Mouse (Mus musculus) right cerebral cortex, postnatal 25 days (tissue): ENCODE results near the gene Pex1.
"Not testable (repeated sequence)": the region's sequence is repeated elsewhere in the genome, so short reads cannot be mapped to it uniquely, and the experiment has no call there.

Experiments used
- DNase-seq: peaks from one replicate; pipeline ENCODE4 v3.0.0; 2022

Pex1 gene

DNA sequence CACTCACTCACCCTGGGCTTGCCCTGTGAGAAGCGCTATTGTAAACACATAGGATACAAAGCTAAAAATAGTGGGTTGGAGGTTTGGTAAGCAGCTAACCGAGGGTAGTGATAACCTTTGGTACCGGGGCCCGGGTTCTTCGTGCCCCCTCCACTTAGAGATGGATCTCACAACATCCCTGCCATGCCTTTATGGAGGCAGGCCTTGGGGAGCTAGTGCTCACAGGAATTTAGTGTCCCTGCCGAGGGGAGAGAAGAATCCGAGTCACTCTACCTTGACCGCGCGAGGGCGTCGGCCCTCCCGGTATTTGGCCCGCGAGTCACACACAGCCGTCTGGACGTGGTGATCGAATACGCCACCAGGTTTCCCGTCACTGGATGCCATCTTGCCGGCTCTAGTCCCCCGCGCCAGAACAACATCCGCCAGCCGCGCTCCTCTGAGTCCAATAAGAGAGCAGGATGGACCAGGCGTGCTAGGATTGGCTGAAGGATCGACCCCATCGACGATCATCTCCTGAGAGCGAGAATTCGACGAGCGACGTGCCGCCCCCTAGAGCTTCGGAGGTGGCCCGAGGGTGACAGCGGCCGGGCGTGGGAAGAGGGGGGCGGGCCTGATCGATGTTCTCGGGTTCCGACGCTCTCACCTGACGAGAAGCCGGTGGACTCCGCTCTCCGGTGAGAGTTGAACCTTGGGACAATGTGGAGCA, at the start of gene Pex1:
Gene Pex1 (plus strand): TSS at position 374 of the 706 bp plus-strand sequence.
- DNase-seq: peak; percentile 93

DNA sequence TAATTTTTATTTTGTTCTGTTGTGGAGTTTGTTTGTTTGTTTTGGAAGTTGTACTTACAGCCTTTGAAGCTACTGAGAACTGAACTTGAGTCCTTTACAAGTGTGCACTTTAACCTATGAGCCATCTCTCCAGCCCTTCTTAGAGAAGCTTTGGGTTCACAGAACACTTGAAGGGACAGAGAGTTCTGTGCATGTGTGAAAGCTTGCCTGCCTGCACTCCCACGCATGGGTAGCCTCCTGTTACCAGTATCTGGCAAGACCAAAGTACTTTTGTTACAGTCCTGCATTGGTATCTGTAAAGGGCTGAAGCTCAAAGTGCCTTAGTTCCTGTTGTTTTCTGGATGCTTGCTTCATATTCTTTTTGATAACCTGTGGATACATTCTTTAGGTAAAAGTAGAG, 49.6 kb upstream of the Pex1 start:
- DNase-seq: no peak

DNA sequence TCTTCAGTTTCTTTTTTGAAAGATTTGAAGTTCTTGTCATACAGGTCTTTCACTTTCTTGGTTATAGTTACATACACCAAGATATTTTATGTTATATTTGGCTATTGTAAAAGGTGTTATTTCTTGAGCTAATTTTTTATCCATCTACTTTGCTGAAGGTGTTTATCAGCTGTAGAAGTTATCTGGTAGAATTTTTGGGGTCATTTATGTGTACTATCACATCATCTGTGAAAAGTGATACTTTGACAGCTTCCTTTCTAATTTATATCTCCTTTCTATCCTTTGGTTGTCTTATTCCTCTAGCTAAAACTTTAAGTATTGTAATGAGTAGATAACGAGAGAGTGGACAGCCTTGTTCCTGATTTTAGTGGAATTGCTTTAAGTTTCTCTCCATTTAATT, 44.4 kb upstream of the Pex1 start:
- no peak for DNase-seq

DNA sequence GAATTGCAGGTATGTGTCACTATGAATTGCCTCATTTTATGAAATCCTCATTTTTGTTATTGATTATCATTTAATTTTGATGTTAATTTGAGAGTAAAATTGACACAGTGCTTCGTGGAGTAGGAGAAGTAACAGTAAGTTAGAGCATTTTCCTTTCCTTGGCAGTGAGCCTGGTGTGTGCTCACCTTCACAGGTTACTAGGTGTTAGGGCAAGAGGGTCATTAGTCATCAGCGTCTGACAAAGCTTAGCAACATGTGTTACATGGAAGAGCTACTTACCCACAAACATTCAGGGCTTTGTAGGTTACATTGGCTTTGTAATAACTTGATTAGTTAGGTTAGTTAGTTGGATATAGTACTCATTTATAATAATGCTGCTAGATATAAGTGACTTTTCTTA, 41.7 kb upstream of the Pex1 start:
- DNase-seq: no peak

DNA sequence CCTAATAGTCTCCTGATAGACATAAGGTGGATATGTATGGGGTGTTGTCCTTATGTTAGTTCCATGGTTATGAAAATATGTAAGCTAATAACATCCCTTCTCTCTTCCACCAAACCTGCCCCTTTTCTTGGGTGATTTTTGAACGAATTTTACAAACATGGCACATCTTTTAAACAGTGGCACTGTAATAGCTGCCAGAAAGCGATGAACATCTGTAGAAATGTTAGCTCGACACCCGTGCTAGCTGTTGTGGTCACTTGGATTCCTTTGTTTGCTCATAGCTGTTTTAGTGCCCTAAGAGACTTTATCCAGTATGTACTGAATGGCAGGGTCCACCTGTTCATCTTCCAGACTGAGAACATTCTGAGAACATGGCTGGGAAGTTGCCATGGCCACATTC, 24.6 kb upstream of the Pex1 start, which contains the start of gene 1700109H08Rik:
Gene 1700109H08Rik (plus strand): TSS at position 301 of the 400 bp plus-strand sequence.
- DNase-seq: no peak

DNA sequence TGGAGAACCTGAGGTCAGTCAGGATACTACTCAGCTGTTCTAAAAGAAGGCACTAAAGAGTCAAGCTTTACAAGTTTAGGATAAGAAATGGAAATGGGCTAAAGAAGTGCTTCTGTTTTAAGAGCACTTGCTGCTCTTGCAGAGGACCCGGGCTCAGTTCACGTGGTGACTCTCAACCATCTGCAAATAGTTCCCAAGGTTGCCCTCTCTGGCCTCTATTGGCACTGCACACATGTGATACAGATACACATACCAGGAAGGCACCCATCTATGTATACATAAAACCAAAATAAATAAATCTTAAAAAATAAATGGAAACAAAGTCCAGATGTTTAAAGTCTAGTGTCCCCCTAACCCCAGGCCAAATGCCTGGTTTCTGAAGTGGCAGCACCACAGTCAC, 21.0 kb upstream of the Pex1 start:
- DNase-seq: no peak

DNA sequence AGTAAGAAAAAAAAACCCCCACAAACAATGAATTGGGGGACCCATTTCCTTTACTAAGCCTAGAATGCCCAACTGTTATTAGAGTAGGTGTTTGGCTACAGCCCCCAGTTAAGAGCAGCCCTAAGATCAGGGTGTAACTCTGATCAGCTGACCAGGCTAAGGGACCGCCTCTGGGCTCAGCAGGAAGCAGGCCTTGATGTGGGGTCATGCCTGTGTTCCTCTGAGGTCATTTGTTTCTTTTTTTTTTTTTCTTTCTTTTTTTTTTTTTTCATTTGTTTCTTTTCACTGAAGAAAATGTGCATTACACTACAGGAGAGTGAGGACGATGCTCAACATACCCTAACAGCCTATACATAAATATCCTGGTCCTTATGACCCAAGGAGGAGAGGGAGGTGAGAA, 17.9 kb upstream of the Pex1 start:
- no peak for DNase-seq

DNA sequence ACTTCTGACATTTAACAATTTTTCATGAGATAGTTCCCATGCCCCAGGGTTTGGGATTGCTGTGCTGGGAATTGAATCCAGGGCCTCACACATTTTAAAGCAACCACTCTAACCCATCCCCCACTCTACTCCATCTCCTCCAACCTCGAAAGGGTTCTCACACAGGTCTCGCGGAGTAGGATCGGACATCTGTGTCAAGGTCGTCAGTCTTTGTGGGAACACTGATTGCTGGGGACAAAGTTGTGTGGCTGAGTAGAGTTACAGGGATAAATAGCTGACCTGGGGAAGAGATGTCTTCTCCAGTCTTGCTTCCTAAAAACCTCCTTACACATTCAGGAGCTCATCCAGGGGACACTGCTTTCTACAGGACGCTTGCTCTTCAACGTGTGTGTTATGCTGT, 16.8 kb upstream of the Pex1 start:
- no peak for DNase-seq

DNA sequence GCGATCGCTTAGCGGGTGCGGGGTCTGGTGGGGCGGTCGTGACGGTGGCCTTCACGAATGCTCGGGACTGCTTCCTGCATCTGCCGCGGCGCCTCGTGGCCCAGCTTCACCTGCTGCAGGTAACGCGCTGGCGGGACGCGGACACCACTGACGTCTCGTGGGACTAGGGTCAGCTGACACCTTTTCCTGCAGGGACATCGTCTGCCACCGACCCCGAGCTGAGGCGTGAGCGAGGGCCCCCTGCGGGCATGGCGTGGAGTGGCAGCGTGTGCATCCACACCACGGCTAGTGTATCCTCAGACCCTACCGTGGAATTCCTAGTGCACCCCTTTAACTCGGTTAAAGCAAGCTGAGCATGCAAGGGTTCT, 517 bp downstream of the Pex1 start, which contains the start of gene Rbm48:
Gene Rbm48 (minus strand): TSS at position 187 of the 368 bp plus-strand sequence.
- peak; percentile 84 for DNase-seq

DNA sequence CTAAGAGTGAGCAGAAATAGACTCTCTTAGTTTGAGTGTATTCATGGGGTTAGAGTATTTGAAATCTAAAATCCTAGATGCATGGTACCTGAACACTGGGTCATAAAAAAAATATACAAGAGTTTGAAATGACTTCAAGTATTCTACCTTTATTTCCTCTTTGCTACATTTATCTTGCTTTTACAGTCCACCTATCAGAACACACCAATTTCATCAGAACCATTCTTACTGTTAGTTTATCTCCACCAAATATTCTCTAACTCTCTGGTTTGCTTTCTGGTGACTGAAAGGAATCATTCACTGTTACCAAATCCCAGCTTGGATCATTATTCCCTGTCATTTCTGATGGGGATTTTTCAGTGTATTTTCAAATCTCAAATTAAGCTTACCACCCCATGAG, 1.3 kb downstream of the Pex1 start:
- DNase-seq: no peak

DNA sequence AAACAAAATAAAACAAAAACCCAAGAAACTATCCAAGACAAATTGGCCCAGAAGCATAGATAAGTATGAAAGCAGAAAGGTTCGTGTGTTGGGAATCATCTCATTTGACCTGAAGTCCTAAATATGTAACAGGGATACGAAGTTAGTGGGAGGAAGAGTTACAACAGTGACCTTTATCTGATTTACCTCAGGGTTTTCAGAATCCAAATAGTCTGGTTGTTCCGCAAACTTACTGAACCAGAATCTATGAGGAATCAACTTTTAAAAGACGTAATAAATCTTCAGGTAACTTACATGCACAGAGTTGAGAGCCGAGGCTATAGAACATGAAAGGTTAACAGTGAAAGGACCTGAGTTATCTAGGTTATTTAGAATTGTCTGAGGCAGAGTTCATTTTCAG, 2.9 kb downstream of the Pex1 start:
- DNase-seq: no peak

DNA sequence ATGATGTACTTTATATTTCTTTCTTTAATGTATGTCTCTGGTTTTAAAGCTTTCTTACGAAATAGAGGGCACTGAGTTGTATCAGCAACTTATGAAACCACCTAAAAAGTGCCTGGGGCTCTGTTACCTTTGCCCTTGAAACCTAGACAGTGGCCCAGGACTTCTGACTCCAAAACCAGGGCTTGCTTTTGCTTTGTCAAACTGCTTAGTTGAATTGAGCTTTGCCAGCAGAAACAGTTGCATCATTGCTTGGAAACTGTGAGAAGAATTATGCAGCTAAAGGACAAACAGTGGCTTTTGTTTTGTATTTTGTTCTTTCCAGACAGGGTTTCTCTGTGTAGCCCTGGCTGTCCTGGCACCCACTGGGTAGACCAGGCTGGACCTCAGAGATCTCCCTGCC, 4.4 kb downstream of the Pex1 start:
- DNase-seq: no peak

DNA sequence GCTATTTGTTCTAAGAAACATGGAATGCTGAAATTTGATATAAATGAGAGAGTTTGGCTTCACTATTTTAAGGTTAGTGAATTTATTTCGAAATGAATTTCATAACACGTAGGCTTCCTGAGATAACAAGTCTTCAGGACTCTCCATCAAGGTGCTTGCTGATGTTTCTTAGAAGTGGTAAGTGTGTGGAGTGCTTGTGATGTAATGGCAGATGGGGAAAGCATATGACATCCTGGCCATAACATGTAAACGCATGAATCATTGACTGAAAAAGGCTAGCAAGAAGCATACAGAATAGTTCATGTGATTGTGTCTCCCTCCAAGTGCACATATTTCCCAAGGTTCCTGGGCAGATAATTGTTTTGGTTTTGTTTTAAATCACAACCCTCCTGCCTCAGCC, 4.9 kb downstream of the Pex1 start:
- no peak for DNase-seq

DNA sequence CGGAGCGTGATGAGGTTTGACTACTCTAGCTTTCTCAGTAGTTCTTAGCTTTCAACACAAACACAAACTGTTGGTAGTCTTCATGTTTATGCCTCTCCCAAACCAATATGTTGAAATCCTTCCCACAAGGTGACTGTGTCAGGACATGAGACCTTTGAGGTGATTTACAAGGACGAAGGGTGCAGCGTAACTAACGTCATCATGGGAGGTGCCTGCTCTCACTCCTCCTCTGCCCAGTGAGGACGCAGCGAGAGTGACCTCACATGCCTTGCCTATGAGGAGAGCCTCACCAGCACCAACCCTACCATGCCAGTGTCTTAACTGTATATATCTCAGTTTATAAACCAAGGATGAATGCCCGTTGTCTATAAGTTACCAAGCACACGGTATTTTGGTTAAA, 11.2 kb downstream of the Pex1 start:
- no peak for DNase-seq

DNA sequence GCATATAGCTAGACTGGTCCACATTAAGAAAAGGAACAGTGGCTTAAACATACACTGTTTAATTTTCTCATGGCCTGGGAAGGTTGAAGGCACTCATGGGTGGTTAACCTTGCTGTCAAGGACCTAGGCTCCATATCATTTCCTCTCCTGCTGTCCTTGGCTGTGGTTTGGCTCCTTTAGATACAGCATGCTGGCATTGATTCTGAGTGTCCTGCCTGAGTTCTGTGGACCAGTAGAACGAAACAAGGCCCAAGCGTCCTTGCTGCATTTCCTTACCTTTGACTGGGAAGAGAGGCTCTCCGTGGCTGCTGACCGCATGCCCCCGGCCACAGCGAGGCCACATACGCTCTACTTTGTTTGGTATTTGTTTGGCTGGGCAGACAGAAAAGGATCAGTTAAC, 13.4 kb downstream of the Pex1 start:
- DNase-seq: no peak

DNA sequence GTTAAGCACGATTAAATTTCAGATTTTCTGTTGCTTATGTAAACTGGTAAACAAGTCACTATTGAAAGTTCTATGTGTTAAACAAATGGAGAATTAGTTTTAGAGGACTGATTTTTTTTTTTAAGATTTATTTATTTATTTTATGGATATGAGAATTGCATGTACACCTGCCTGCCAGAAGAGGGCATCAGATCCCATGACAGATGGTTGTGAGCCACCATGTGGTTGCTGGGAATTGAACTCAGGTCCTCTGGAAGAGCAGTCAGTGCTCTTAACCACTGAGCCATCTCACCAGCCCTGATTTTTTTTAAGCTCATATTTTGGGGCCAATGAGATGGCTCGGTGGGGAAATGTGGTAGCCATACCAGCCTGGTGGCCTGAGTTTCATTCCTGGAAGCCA, 16.0 kb downstream of the Pex1 start:
- DNase-seq: not testable (repeated sequence)

DNA sequence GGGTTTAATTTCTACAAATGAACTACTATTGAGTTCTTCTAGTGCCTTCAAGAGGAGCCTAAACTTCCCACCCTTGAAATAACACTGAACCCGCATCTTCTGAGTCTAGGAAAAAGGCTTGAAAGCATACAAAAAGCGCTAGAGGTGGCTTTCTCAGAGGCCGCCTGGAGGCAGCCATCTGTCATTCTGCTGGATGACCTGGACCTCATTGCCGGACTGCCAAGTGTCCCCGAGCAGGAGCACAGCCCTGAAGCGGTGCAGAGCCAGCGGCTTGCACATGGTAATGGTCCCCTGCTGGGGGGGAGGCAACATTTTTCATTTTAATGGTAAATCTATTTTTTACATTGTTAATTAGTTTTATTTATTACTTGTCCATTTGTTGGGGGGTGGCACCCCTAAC, 24.6 kb downstream of the Pex1 start:
- no peak for DNase-seq

DNA sequence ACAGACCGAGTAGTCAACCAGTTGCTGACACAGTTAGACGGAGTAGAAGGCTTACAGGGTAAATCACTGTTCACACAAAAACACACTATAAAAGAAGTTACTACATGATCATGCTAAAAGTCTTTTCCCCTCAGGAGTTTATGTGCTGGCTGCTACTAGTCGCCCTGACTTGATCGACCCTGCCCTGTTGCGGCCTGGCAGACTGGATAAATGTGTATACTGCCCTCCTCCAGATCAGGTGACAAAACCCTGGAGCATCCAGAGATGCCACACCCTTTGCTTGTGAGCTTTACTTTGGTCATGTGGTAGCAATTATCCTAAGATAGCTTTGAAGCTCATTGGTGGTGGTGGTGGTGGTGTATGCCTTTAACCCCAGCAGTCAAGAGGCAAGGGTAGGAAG, 34.2 kb downstream of the Pex1 start:
- no peak for DNase-seq

DNA sequence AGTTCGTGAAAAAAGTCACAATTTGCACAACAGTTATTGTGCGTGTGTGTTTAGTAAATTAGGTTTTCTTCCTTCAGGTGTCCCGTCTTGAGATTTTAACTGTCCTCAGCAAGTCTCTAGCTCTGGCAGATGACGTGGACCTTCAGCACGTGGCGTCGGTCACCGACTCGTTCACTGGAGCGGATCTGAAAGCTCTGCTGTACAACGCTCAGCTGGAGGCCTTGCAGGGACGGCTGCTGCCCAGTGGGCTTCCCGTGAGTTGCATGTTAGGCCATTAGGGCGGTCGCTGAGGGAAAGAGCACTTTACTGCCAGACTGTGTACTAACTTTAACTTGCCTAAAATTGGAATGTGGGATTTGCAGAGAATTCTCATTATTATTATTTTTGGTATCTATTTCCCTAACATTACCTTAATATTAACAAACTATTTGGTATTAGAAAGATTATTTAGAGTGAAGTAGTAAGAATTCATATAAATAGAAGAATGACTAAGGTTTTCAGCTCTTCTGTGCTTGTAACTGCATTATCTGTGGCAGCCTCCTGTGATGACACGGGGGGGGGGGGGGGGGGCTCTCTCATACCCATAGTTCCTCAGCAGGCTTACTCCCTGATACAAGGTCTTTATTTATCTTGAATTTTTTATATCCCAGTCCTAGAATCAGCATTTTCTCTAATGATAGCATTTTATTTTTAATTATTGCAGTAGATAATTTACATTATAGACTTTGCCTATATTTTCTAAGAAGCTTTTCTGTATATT, 35.8 kb downstream of the Pex1 start:
- no peak for DNase-seq

DNA sequence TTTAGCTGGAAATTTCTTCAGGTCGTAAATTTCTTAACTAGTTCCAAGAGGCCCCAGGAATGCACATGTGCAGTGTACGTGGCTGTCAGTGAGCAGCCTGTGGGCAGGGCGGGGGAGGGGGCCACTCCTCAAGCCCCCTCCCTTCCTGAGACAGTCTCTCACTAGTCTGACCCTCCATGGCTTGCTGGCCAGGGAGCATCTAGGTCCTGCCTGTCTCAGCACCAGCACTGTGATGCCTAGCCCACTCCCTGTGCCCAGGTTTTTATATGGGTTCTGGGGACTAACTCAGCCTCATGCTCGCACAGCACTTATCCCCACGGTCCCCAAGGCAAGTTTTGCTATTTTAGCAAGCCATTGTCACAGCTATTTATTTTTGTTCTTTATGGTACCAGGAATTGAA, 36.4 kb downstream of the Pex1 start:
- no peak for DNase-seq

DNA sequence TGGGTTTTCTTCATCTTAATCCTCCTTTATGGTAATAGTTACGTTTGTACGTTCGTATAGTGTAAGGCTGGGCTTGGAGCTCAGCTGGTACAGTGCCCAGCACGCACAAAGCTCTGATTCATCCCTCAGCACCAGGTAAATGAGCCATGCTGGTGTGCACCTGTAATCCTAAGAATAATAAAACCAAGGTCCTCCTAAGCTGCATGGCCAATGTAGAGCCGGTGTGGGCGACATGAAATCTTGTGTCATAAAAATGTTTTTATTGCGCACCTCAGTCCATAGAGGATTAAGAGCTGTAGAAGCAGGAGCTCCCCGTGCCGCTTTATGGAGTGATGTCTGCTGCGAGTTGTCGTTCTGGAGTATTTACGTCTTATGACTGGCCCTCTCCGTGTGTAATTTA, 37.4 kb downstream of the Pex1 start:
- no peak for DNase-seq

DNA sequence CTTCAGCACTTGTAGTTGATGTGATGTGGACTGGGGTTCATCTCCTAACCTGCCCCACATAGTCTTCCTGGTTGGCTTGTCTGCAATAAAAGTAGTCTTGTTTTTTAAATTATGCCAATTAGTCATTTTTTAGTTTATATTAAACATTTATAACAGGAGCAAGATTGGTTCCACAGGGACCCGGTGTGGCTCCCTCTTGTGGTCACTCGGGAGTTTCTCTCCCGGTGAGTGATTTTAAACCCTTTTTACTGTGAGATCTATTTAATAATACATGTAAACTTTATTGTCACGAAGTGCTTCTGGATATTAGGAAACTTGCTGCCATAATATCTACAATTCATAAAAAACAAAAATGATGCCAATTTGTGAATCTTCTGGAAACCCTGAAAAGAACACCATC, 38.1 kb downstream of the Pex1 start:
- no peak for DNase-seq

DNA sequence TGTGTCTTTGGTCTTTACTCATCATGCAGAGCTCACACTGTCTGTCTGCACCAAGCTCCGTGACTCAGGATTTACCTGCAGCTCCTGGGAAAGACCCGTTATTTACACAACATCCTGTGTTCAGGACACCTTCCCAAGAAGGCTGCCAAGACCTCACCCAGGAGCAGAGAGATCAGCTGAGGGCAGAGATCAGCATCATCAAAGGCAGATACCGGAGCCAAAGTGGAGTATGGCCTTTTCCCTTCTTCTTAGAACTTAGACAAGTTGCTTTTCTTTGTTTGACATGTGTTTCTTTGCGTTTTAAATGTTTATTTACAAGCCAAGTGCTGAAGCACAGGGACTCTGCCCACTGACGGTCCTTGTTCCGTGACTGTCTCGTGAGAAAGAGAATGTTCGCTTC, 39.4 kb downstream of the Pex1 start:
- DNase-seq: no peak

DNA sequence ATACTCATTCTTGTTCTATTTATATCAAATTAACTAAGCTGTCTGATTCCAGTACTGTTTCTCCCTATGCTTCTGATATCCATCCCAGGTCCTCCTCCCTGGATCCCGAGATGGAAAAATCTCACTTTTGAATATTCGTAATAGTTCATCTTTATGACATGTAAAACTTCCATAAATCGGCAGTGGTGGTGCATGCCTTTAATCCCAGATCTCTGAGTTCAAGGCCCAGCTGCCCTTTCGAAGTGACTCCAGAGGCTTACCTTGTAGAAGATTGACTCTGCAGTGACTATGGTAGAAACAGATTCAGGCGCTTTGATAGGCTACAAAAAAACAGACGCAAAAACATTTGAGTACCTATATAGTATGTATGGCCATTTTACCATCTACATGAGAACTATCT, 48.8 kb downstream of the Pex1 start:
- no peak for DNase-seq

DNA sequence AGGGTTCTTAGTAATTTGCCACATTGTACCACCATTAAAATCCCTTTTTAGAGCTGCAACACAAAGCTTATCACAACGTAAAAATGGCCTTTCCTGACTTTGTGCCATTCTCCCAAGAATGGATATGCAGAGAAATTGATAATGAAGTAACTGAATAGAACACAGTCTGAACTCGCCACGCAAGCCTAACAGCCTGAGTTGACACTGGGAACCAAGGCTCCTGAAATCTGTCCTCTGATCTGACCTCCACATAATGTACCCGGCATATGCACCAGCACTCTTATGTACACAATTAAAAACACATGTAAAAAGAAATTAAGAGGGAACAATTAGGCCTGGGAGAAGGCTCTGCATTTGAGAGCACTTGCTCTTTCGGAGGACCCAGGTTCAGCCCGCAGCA, 49.5 kb downstream of the Pex1 start:
- DNase-seq: no peak
